Mouse (Mus musculus): ENCODE results near the gene Gm960.

GRCm38 (mm10) chr19:4745681-4746080 lies 47.2 kb upstream of the Gm960 start:
- TF ChIP-seq CTCF (IDR thresholded peaks at IDR 0.05; ENCODE audit: low read depth, low read length) (no peak), POLR2A (IDR thresholded peaks at IDR 0.05; ENCODE audit: extremely low read depth, insufficient read depth, low read length) (no peak)
